Mouse (Mus musculus): ENCODE data around the gene Tnfaip8l1.

- TF ChIP-seq POLR2A (IDR thresholded peaks at IDR 0.05; ENCODE audit: extremely low read depth, insufficient read depth, low read length) (no peak), CTCF (IDR thresholded peaks at IDR 0.05; ENCODE audit: extremely low read depth, insufficient read depth, low read length) (no peak)
Observed at GRCm38 (mm10) chr17:56171881-56172280, 9.6 kb downstream of the Tnfaip8l1 start.
